Mouse (Mus musculus) erythroblast, embryonic 14.5 days (primary cell): ENCODE data around the gene Tnfsf18.

Experiments used
- GATA1 ChIP-seq: IDR thresholded peaks from 2 replicates; pipeline ENCODE4 v1.6.1; 2012; ENCODE audit warnings: low read length, inconsistent platforms, mixed read lengths
- TAL1 ChIP-seq: IDR thresholded peaks from 3 replicates; pipeline ENCODE4 v1.6.1; 2012; ENCODE audit warnings: low read length, inconsistent platforms, mixed read lengths

DNA sequence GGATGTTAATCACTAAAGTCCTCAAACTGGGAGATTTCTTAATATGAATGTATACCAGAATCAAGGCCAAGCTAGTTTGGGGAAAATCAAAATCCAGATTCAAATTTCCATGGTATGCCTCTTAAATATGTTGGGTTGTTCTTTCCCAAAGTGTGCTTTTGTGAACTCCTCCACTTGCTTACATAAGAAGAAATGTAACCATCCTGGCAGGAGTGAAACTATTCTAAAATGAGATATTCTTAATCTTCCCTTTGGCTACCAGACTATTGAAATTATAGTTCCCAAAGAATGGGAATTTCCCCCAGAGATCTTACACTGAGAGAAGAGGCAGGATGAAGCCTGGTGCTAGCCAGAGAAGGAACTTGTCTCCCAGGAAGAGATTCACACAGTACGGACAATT is 42.2 kb upstream of the Tnfsf18 start:
- TF ChIP-seq TAL1 = no peak
- no peak for TF ChIP-seq GATA1
